Mouse (Mus musculus) left cerebral cortex, adult 2 months (tissue): ENCODE measurements at regions not wholly inside any gene's neighbourhood (a gene's known extent, or its start where the extent isn't known, plus 50 kb on each side); places are given as distances from the start of the nearest gene placed in this dataset.
A peak's percentile ranks its signal among the peaks of the same experiment; 100 is the strongest.

Experiments used
- DNase-seq, 2 experiments: peaks; one replicate each; pipeline ENCODE4 v3.0.0; 2021 to 2022; ENCODE audit warnings: low spot score in 2 of 2, mixed read lengths in 1 of 2; ENCODE audit errors: extremely low spot score in 1 of 2
- H3K27ac ChIP-seq: fragments of 200-600 bp; 2 replicates; pipeline ENCODE4 v1.8.1; 2022
- H3K4me3 ChIP-seq: fragments of 200-600 bp; 2 replicates; pipeline ENCODE4 v1.8.1; 2022
- CTCF ChIP-seq: fragments of 200-600 bp; IDR thresholded peaks from 2 replicates; pipeline ENCODE4 v1.8.1; 2022; ENCODE audit warnings: antibody characterized with exemption, mild to moderate bottlenecking, moderate library complexity
- intact Hi-C: fragments of 180-260 bp; cut with DNase I; formaldehyde crosslinking; loops from one replicate; pipeline ENCODE4 v1.15.1; 2025

GRCm38 (mm10) chr9:16994169-16994568 lies 493.1 kb upstream of the Fat3 start:
- DNase-seq = no peak
- no peak for TF ChIP-seq CTCF
- intact Hi-C loops = no loop called here
- no peak overlapping the region for H3K4me3 ChIP-seq
- no peak overlapping the region for H3K27ac ChIP-seq

- intact Hi-C loops = no loop called here
- no peak for TF ChIP-seq CTCF
- Histone ChIP-seq H3K27ac (no peak overlapping the region), H3K4me3 (no peak overlapping the region)
- DNase-seq = peak in 1 of 2 experiments; percentile 7
These were observed 487.0 kb upstream of the Fat3 start for GRCm38 (mm10) chr9:16988114-16988513.

- intact Hi-C loops = no loop called here
- no peak for DNase-seq
- no peak for TF ChIP-seq CTCF
- Histone ChIP-seq H3K27ac (no peak overlapping the region), H3K4me3 (no peak overlapping the region)
These were observed 476.2 kb upstream of the Fat3 start for GRCm38 (mm10) chr9:16977321-16977720.

- DNase-seq = no peak
- Histone ChIP-seq H3K4me3 (no peak overlapping the region), H3K27ac (no peak overlapping the region)
- intact Hi-C loops = no loop called here
- TF ChIP-seq CTCF = no peak
These were observed 469.3 kb upstream of the Fat3 start for GRCm38 (mm10) chr9:16970373-16970772.

GRCm38 (mm10) chr9:16933602-16934001 lies 432.5 kb upstream of the Fat3 start:
- no peak overlapping the region for H3K27ac ChIP-seq
- DNase-seq = no peak
- no peak overlapping the region for H3K4me3 ChIP-seq
- TF ChIP-seq CTCF = no peak
- intact Hi-C loops = loop anchor here (10.0 kb wide), 1 partner anchor 461 kb away; no protein-coding TSS in a partner anchor

GRCm38 (mm10) chr9:16931586-16931985 lies 430.5 kb upstream of the Fat3 start:
- no peak for TF ChIP-seq CTCF
- Histone ChIP-seq H3K4me3 (no peak overlapping the region), H3K27ac (no peak overlapping the region)
- DNase-seq = no peak
- intact Hi-C loops = loop anchor here (10.0 kb wide), 1 partner anchor 463 kb away; no protein-coding TSS in a partner anchor

- DNase-seq = no peak
- intact Hi-C loops = no loop called here
- Histone ChIP-seq H3K27ac (no peak overlapping the region), H3K4me3 (no peak overlapping the region)
- TF ChIP-seq CTCF = no peak
These were observed 425.4 kb upstream of the Fat3 start for GRCm38 (mm10) chr9:16926315-16926984.

- H3K4me3 ChIP-seq = no peak overlapping the region
- no peak for TF ChIP-seq CTCF
- DNase-seq = no peak
- intact Hi-C loops = no loop called here
- H3K27ac ChIP-seq = no peak overlapping the region
These were observed 424.2 kb upstream of the Fat3 start for GRCm38 (mm10) chr9:16925279-16925678.

GRCm38 (mm10) chr9:16906155-16906554 lies 405.1 kb upstream of the Fat3 start:
- intact Hi-C loops = no loop called here
- no peak for TF ChIP-seq CTCF
- DNase-seq = no peak
- Histone ChIP-seq H3K27ac (no peak overlapping the region), H3K4me3 (no peak overlapping the region)

GRCm38 (mm10) chr9:16899060-16899459 lies 398.0 kb upstream of the Fat3 start:
- no peak for TF ChIP-seq CTCF
- intact Hi-C loops = no loop called here
- Histone ChIP-seq H3K4me3 (no peak overlapping the region), H3K27ac (no peak overlapping the region)
- no peak for DNase-seq

- Histone ChIP-seq H3K4me3 (no peak overlapping the region), H3K27ac (no peak overlapping the region)
- TF ChIP-seq CTCF = no peak
- intact Hi-C loops = no loop called here
- DNase-seq = no peak
These were observed 351.5 kb upstream of the Fat3 start for GRCm38 (mm10) chr9:16852458-16853026.

- Histone ChIP-seq H3K4me3 (no peak overlapping the region), H3K27ac (no peak overlapping the region)
- peak in 1 of 2 experiments; percentile 11 for DNase-seq
- intact Hi-C loops = no loop called here
- no peak; the same call in 1 of the 2 replicates for TF ChIP-seq CTCF
These were observed 307.4 kb upstream of the Fat3 start for GRCm38 (mm10) chr9:16808494-16808893.

GRCm38 (mm10) chr9:16772867-16773266 lies 271.8 kb upstream of the Fat3 start:
- DNase-seq = no peak
- intact Hi-C loops = no loop called here
- no peak for TF ChIP-seq CTCF
- Histone ChIP-seq H3K4me3 (no peak overlapping the region), H3K27ac (no peak overlapping the region)
